Mouse (Mus musculus): ENCODE data around the gene Hoxb7. TPM values are rescaled to one million over a fixed set of nuclear protein-coding genes. Genes with fewer than 3 reads are reported as not detected.

The Hoxb7 gene
- polyA plus RNA-seq, 1 experiment from 2014 or later: not detected

GRCm38 (mm10) chr11:96289293-96289692 lies 2.9 kb downstream of the Hoxb7 start:
- Histone ChIP-seq H3K4me2 (ENCODE audit: low read length) (no peak overlapping the region), H3K27ac (replicated peaks; ENCODE audit: low read depth, low read length) (no peak overlapping the region)
- ATAC-seq (ENCODE audit: low FRiP score, low TSS enrichment): no peak

GRCm38 (mm10) chr11:96289837-96290236 lies 3.4 kb downstream of the Hoxb7 start:
- H3K36me3 ChIP-seq (ENCODE audit: control insufficient read depth, insufficient read depth, low read length): no peaks in the 10 kb centered on the region
- ATAC-seq (ENCODE audit: low FRiP score, low TSS enrichment): no peak
- no peak overlapping the region for H3K4me3 ChIP-seq (replicated peaks; ENCODE audit: low read depth, low read length)
- H3K4me2 ChIP-seq (ENCODE audit: low read length): no peak overlapping the region
- H3K9me3 ChIP-seq (ENCODE audit: control insufficient read depth, low read length): no peaks in the 10 kb centered on the region
- peaks cover 97% of the 10 kb centered on the region for H3K27me3 ChIP-seq (ENCODE audit: control insufficient read depth, insufficient read depth, low read length)
- 6% methylated on average over 6 of the region's 6 CpGs for WGBS
- no peak overlapping the region for H3K27ac ChIP-seq (replicated peaks; ENCODE audit: low read depth, low read length)
- H3K9ac ChIP-seq (replicated peaks; ENCODE audit: low read length): no peak overlapping the region
- no peaks in the 10 kb centered on the region for H3K4me1 ChIP-seq (ENCODE audit: control insufficient read depth, insufficient read depth, low read length)
- DNase-seq: no peak

More at GRCm38 (mm10) chr11:96289293-96289692, 2.9 kb downstream of the Hoxb7 start:
- DNase-seq: no peak
- WGBS: 1% methylated on average over 21 of the region's 21 CpGs
- H3K4me3 ChIP-seq (replicated peaks; ENCODE audit: low read depth, low read length): no peak overlapping the region
- H3K27me3 ChIP-seq (ENCODE audit: control insufficient read depth, insufficient read depth, low read length): peaks cover 97% of the 10 kb centered on the region
- H3K9ac ChIP-seq (replicated peaks; ENCODE audit: low read length): no peak overlapping the region
- 0 out of 2 replicates have a peak, but pooled peaks cover 2% of the 10 kb centered on the region for H3K4me1 ChIP-seq (ENCODE audit: control insufficient read depth, insufficient read depth, low read length)
- no peaks in the 10 kb centered on the region for H3K36me3 ChIP-seq (ENCODE audit: control insufficient read depth, insufficient read depth, low read length)
- H3K9me3 ChIP-seq (ENCODE audit: control insufficient read depth, low read length): no peaks in the 10 kb centered on the region

GRCm38 (mm10) chr11:96290705-96291355 lies 4.4 kb downstream of the Hoxb7 start:
- no peak for DNase-seq
- Histone ChIP-seq H3K36me3 (ENCODE audit: control insufficient read depth, insufficient read depth, low read length) (no peaks in the 10 kb centered on the region), H3K27me3 (ENCODE audit: control insufficient read depth, insufficient read depth, low read length) (peaks cover 97% of the 10 kb centered on the region), H3K4me3 (replicated peaks; ENCODE audit: low read depth, low read length) (no peak overlapping the region), H3K27ac (replicated peaks; ENCODE audit: low read depth, low read length) (no peak overlapping the region), H3K9ac (replicated peaks; ENCODE audit: low read length) (no peak overlapping the region), H3K9me3 (ENCODE audit: control insufficient read depth, low read length) (no peaks in the 10 kb centered on the region), H3K4me1 (ENCODE audit: control insufficient read depth, insufficient read depth, low read length) (no peaks in the 10 kb centered on the region), H3K4me2 (ENCODE audit: low read length) (no peak overlapping the region)
- ATAC-seq (ENCODE audit: low FRiP score, low TSS enrichment): no peak
- 3% methylated on average over 17 of the region's 17 CpGs for WGBS

GRCm38 (mm10) chr11:96291681-96292564 lies 5.5 kb downstream of the Hoxb7 start, which contains the start of gene Hoxb6:
TSS of gene Hoxb6 (plus strand) at chr11:96292476.
- ATAC-seq (ENCODE audit: low FRiP score, low TSS enrichment): no peak
- no peak within 1 kb of the TSS for H3K4me2 ChIP-seq (ENCODE audit: low read length)

GRCm38 (mm10) chr11:96292565-96293301 lies 6.3 kb downstream of the Hoxb7 start:
- no peaks in the 10 kb centered on the region for H3K4me1 ChIP-seq (ENCODE audit: control insufficient read depth, insufficient read depth, low read length)
- ATAC-seq (ENCODE audit: low FRiP score, low TSS enrichment) (no peak), DNase-seq (no peak)
- H3K4me2 ChIP-seq (ENCODE audit: low read length): no peak overlapping the region
- no peak overlapping the region for H3K9ac ChIP-seq (replicated peaks; ENCODE audit: low read length)
- no peaks in the 10 kb centered on the region for H3K36me3 ChIP-seq (ENCODE audit: control insufficient read depth, insufficient read depth, low read length)
- H3K27me3 ChIP-seq (ENCODE audit: control insufficient read depth, insufficient read depth, low read length): peaks cover 97% of the 10 kb centered on the region
- no peaks in the 10 kb centered on the region for H3K9me3 ChIP-seq (ENCODE audit: control insufficient read depth, low read length)
- no peak overlapping the region for H3K4me3 ChIP-seq (replicated peaks; ENCODE audit: low read depth, low read length)
- no peak overlapping the region for H3K27ac ChIP-seq (replicated peaks; ENCODE audit: low read depth, low read length)
- WGBS: under 1% methylated on average over 12 of the region's 12 CpGs

More at GRCm38 (mm10) chr11:96291681-96292564, 5.5 kb downstream of the Hoxb7 start, which contains the start of gene Hoxb6:
- DNase-seq: no peak
- Histone ChIP-seq H3K4me1 (ENCODE audit: control insufficient read depth, insufficient read depth, low read length) (no peaks in the 10 kb centered on the region), H3K9me3 (ENCODE audit: control insufficient read depth, low read length) (no peaks in the 10 kb centered on the region), H3K36me3 (ENCODE audit: control insufficient read depth, insufficient read depth, low read length) (no peaks in the 10 kb centered on the region), H3K27ac (replicated peaks; ENCODE audit: low read depth, low read length) (no peak within 1 kb of the TSS), H3K4me3 (replicated peaks; ENCODE audit: low read depth, low read length) (no peak within 1 kb of the TSS), H3K27me3 (ENCODE audit: control insufficient read depth, insufficient read depth, low read length) (peaks cover 97% of the 10 kb centered on the region), H3K9ac (replicated peaks; ENCODE audit: low read length) (no peak within 1 kb of the TSS)
- 1% methylated on average over 22 of the region's 22 CpGs for WGBS

- H3K9ac ChIP-seq (replicated peaks; ENCODE audit: low read length): no peak overlapping the region
- H3K4me3 ChIP-seq (replicated peaks; ENCODE audit: low read depth, low read length): no peak overlapping the region
- H3K4me2 ChIP-seq (ENCODE audit: low read length): no peak overlapping the region
- H3K27ac ChIP-seq (replicated peaks; ENCODE audit: low read depth, low read length): no peak overlapping the region
- no peak for DNase-seq
- H3K9me3 ChIP-seq (ENCODE audit: control insufficient read depth, low read length): no peaks in the 10 kb centered on the region
- H3K27me3 ChIP-seq (ENCODE audit: control insufficient read depth, insufficient read depth, low read length): peaks cover 97% of the 10 kb centered on the region
- WGBS: 1% methylated on average over 22 of the region's 22 CpGs
- no peaks in the 10 kb centered on the region for H3K36me3 ChIP-seq (ENCODE audit: control insufficient read depth, insufficient read depth, low read length)
- no peaks in the 10 kb centered on the region for H3K4me1 ChIP-seq (ENCODE audit: control insufficient read depth, insufficient read depth, low read length)
- ATAC-seq (ENCODE audit: low FRiP score, low TSS enrichment): no peak
These were observed 7.0 kb downstream of the Hoxb7 start for GRCm38 (mm10) chr11:96293302-96293921.

GRCm38 (mm10) chr11:96294245-96295091 lies 8.0 kb downstream of the Hoxb7 start:
- Histone ChIP-seq H3K4me3 (replicated peaks; ENCODE audit: low read depth, low read length) (no peak overlapping the region), H3K27me3 (ENCODE audit: control insufficient read depth, insufficient read depth, low read length) (peaks cover 98% of the 10 kb centered on the region), H3K27ac (replicated peaks; ENCODE audit: low read depth, low read length) (no peak overlapping the region), H3K4me1 (ENCODE audit: control insufficient read depth, insufficient read depth, low read length) (no peaks in the 10 kb centered on the region), H3K4me2 (ENCODE audit: low read length) (no peak overlapping the region), H3K9ac (replicated peaks; ENCODE audit: low read length) (no peak overlapping the region), H3K36me3 (ENCODE audit: control insufficient read depth, insufficient read depth, low read length) (no peaks in the 10 kb centered on the region), H3K9me3 (ENCODE audit: control insufficient read depth, low read length) (no peaks in the 10 kb centered on the region)
- under 1% methylated on average over 32 of the region's 32 CpGs for WGBS
- ATAC-seq (ENCODE audit: low FRiP score, low TSS enrichment) (no peak), DNase-seq (peak; percentile 87)
